Mouse (Mus musculus) liver, embryonic 18 days (tissue): ENCODE data around the gene Gm16181. TPM values are rescaled to one million over a fixed set of nuclear protein-coding genes. Genes with fewer than 3 reads are reported as not detected.

Experiments used
- polyA plus RNA-seq: library from polyadenylated mRNA; depleted of rRNA; stranded (reverse); fragments of >200 nt; gene quantifications from 2 replicates; pipeline ENCODE4 v1.2.3, GENCODE M21; 2012; rRNA removed

Gm16181 gene
- polyA plus RNA-seq = 0.08 and 0.26 TPM in 2 replicates

GRCm38 (mm10) chr17:35220156-35220952 is at the start of gene Gm16181:
Gene Gm16181, plus strand, starts transcription at chr17:35220834.

GRCm38 (mm10) chr17:35175968-35176367 is 44.7 kb upstream of the Gm16181 start, which contains the start of gene Aif1:
Gene Aif1, minus strand, starts transcription at chr17:35176068.

GRCm38 (mm10) chr17:35187959-35188610 is 32.5 kb upstream of the Gm16181 start, which contains the start of gene Lst1:
Gene Lst1, minus strand, starts transcription at chr17:35188439.

GRCm38 (mm10) chr17:35193881-35194843 is 26.5 kb upstream of the Gm16181 start, which contains the start of gene Ltb:
Gene Ltb, plus strand, starts transcription at chr17:35194439.

GRCm38 (mm10) chr17:35201787-35202186 is 18.8 kb upstream of the Gm16181 start, which contains the start of gene Tnf:
Gene Tnf, minus strand, starts transcription at chr17:35202007.

GRCm38 (mm10) chr17:35204494-35205379 is 15.9 kb upstream of the Gm16181 start, which contains the start of gene Lta:
Gene Lta, minus strand, starts transcription at chr17:35205351.

GRCm38 (mm10) chr17:35233114-35233980 is 12.7 kb downstream of the Gm16181 start, which contains the start of gene Atp6v1g2:
Gene Atp6v1g2, plus strand, starts transcription at chr17:35233660.

GRCm38 (mm10) chr17:35235614-35236389 is 15.2 kb downstream of the Gm16181 start, which contains the start of gene Nfkbil1:
Gene Nfkbil1, minus strand, starts transcription at chr17:35235792.

GRCm38 (mm10) chr17:35241305-35242014 is 20.8 kb downstream of the Gm16181 start, which contains the start of gene Ddx39b:
Gene Ddx39b, plus strand, starts transcription at chr17:35241746.

GRCm38 (mm10) chr17:35262664-35263522 is 42.3 kb downstream of the Gm16181 start, which contains the start of gene H2-D1:
Gene H2-D1, plus strand, starts transcription at chr17:35262730.

Other genes starting within 250 kb of the Gm16181 start
- gene Hspa1a, start 248.7 kb upstream of the Gm16181 start, polyA plus RNA-seq = 1.9 and 2.5 TPM in 2 replicates
- 0.06 and 0.07 TPM in 2 replicates for gene Hspa1l, start 248.1 kb upstream of the Gm16181 start, polyA plus RNA-seq
- 64.3 and 69.6 TPM in 2 replicates for gene Lsm2, start 239.0 kb upstream of the Gm16181 start, polyA plus RNA-seq
- 42.1 and 47.2 TPM in 2 replicates for gene Vars, start 219.8 kb upstream of the Gm16181 start, polyA plus RNA-seq
- gene Vwa7, start 204.3 kb upstream of the Gm16181 start, polyA plus RNA-seq = 0.17 and 0.23 TPM in 2 replicates
- 4.3 and 5.0 TPM in 2 replicates for gene Sapcd1, start 192.8 kb upstream of the Gm16181 start, polyA plus RNA-seq
- gene Msh5, start 174.1 kb upstream of the Gm16181 start, polyA plus RNA-seq = 7.7 and 8.5 TPM in 2 replicates
- gene Clic1, start 170.9 kb upstream of the Gm16181 start, polyA plus RNA-seq = 88.4 and 92.7 TPM in 2 replicates
- gene Ddah2, start 161.8 kb upstream of the Gm16181 start, polyA plus RNA-seq = 13.9 and 14.9 TPM in 2 replicates
- 0.06 TPM in 1 of 2 replicates, not detected in the other for gene Ly6g6c, start 155.4 kb upstream of the Gm16181 start, polyA plus RNA-seq
- gene Mpig6b, start 154.7 kb upstream of the Gm16181 start, polyA plus RNA-seq = 1.5 and 1.9 TPM in 2 replicates
- 0.28 and 0.30 TPM in 2 replicates for gene Ly6g6e, start 143.9 kb upstream of the Gm16181 start, polyA plus RNA-seq
- gene Ly6g6d, start 142.8 kb upstream of the Gm16181 start, polyA plus RNA-seq = 0.71 and 0.79 TPM in 2 replicates
- 4.7 and 4.8 TPM in 2 replicates for gene Ly6g6f, start 135.2 kb upstream of the Gm16181 start, polyA plus RNA-seq
- 32.1 and 32.4 TPM in 2 replicates for gene Abhd16a, start 131.6 kb upstream of the Gm16181 start, polyA plus RNA-seq
- gene Ly6g5c, start 112.6 kb upstream of the Gm16181 start, polyA plus RNA-seq = not detected in 2 replicates
- gene Ly6g5b, start 105.4 kb upstream of the Gm16181 start, polyA plus RNA-seq = 0.46 and 0.64 TPM in 2 replicates
- gene Gpank1, start 99.4 kb upstream of the Gm16181 start, polyA plus RNA-seq = 8.0 and 8.7 TPM in 2 replicates
- gene Csnk2b, start 98.8 kb upstream of the Gm16181 start, polyA plus RNA-seq = 84.1 and 85.2 TPM in 2 replicates
- 1.8 and 2.0 TPM in 2 replicates for gene D17H6S53E, start 94.5 kb upstream of the Gm16181 start, polyA plus RNA-seq
- gene Apom, start 88.8 kb upstream of the Gm16181 start, polyA plus RNA-seq = 464 and 524 TPM in 2 replicates
- 37.8 and 48.6 TPM in 2 replicates for gene Bag6, start 85.7 kb upstream of the Gm16181 start, polyA plus RNA-seq
- 42.6 and 57.5 TPM in 2 replicates for gene Prrc2a, start 55.9 kb upstream of the Gm16181 start, polyA plus RNA-seq
- gene Aif1, start 44.8 kb upstream of the Gm16181 start, polyA plus RNA-seq = 10.5 and 12.9 TPM in 2 replicates
- 69.9 and 71.0 TPM in 2 replicates for gene Lst1, start 32.4 kb upstream of the Gm16181 start, polyA plus RNA-seq
- 5.2 and 5.9 TPM in 2 replicates for gene Ltb, start 26.4 kb upstream of the Gm16181 start, polyA plus RNA-seq
- gene Tnf, start 18.8 kb upstream of the Gm16181 start, polyA plus RNA-seq = 1.4 TPM in 2 replicates
- 0.06 TPM in 1 of 2 replicates, not detected in the other for gene Lta, start 15.5 kb upstream of the Gm16181 start, polyA plus RNA-seq
- 2.0 and 2.3 TPM in 2 replicates for gene Atp6v1g2, start 12.8 kb downstream of the Gm16181 start, polyA plus RNA-seq
- gene Nfkbil1, start 15.0 kb downstream of the Gm16181 start, polyA plus RNA-seq = 5.1 and 5.4 TPM in 2 replicates
- gene Ddx39b, start 20.9 kb downstream of the Gm16181 start, polyA plus RNA-seq = 170 and 199 TPM in 2 replicates
- 108 and 132 TPM in 2 replicates for gene H2-D1, start 41.9 kb downstream of the Gm16181 start, polyA plus RNA-seq
- 0.06 TPM in 2 replicates for gene H2-Q1, start 99.6 kb downstream of the Gm16181 start, polyA plus RNA-seq
- gene H2-Q2, start 121.4 kb downstream of the Gm16181 start, polyA plus RNA-seq = 2.3 and 3.8 TPM in 2 replicates
- 18.2 and 23.7 TPM in 2 replicates for gene H2-Q4, start 158.8 kb downstream of the Gm16181 start, polyA plus RNA-seq
- 10.0 and 14.3 TPM in 2 replicates for gene H2-Q6, start 204.0 kb downstream of the Gm16181 start, polyA plus RNA-seq
- gene H2-Q7, start 218.3 kb downstream of the Gm16181 start, polyA plus RNA-seq = 10.8 and 12.6 TPM in 2 replicates
- 479 and 528 TPM in 2 replicates for gene H2-Q10, start 249.3 kb downstream of the Gm16181 start, polyA plus RNA-seq